Mouse (Mus musculus): ENCODE data around the gene Dusp22.

GRCm38 (mm10) chr13:30724691-30725271 is 65.0 kb downstream of the Dusp22 start:
- TF ChIP-seq HCFC1 (IDR thresholded peaks at IDR 0.05; ENCODE audit: borderline replicate concordance, insufficient read depth, low read length), result no peak
- TF ChIP-seq CHD2 (IDR thresholded peaks at IDR 0.05; ENCODE audit: low read depth, low read length), result no peak
- no peak for TF ChIP-seq ZNF384 (IDR thresholded peaks at IDR 0.05; ENCODE audit: low read depth, low read length)
- TF ChIP-seq ZC3H11A (IDR thresholded peaks at IDR 0.05; ENCODE audit: borderline replicate concordance, low read depth, low read length), result no peak

Data from ES-E14 (cell line).